Mouse (Mus musculus): Measurements from ENCODE around the gene BC051019. TPM values are rescaled to one million over a fixed set of nuclear protein-coding genes. Genes with fewer than 3 reads are reported as not detected.

Gene BC051019
- polyA plus RNA-seq, 1 experiment from 2014 or later: 0.25 TPM

DNA sequence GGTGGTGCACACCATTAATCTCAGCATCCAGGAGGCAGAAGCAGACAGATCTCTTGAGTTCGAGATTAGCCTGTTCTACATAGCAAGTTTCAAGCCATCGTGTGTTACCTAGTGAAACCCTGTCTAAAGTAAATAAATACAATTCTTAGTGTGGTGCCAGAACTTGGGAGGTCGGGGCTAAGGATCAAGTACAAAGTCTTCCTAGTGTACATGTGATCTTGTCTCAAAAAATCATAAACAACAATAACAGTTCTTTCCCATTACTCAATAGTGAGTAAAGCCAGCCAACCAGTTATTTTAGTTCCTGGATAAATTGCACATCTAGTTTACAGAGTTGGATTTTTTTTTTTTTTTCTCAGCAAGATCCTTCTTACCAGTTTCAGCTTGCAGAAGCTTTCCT is 19.2 kb downstream of the BC051019 start:
- Histone ChIP-seq H3K4me1 (peaks cover 32% of the 10 kb centered on the region), H3K9me3 (no peaks in the 10 kb centered on the region), H3K27ac (no peak overlapping the region), H3K9ac (no peak overlapping the region), H3K4me2 (peak overlapping the region; percentile 76), H3K36me3 (0 out of 2 replicates have a peak, but pooled peaks cover 4% of the 10 kb centered on the region), H3K4me3 (peak overlapping the region; percentile 68), H3K27me3 (no peaks in the 10 kb centered on the region)
- 65% methylated on average over 3 of the region's 3 CpGs for WGBS
- ATAC-seq (ENCODE audit: insufficient number of reproducible peaks, insufficient read depth, low FRiP score, low TSS enrichment, low read depth): no peak

DNA sequence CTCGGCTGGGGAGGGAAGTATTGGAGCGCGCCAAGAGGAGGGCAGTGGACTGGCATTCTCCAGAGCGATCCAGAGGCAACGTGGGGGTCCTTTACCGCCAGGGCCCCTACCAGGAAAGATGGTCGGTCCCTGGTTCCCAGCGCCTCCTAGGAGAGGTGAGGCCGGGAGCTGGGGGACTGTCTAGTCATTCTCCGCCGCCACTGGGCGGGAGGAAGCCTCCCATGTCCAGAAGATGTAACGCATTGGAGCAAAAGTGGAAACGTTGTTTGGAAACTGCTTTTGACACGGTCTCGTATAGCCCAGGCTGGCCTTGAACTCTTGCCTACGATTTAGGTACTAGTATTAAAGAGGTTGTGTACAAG is 19.7 kb downstream of the BC051019 start:
- WGBS: 2% methylated on average over 17 of the region's 17 CpGs
- peak overlapping the region; percentile 75 for H3K27ac ChIP-seq

DNA sequence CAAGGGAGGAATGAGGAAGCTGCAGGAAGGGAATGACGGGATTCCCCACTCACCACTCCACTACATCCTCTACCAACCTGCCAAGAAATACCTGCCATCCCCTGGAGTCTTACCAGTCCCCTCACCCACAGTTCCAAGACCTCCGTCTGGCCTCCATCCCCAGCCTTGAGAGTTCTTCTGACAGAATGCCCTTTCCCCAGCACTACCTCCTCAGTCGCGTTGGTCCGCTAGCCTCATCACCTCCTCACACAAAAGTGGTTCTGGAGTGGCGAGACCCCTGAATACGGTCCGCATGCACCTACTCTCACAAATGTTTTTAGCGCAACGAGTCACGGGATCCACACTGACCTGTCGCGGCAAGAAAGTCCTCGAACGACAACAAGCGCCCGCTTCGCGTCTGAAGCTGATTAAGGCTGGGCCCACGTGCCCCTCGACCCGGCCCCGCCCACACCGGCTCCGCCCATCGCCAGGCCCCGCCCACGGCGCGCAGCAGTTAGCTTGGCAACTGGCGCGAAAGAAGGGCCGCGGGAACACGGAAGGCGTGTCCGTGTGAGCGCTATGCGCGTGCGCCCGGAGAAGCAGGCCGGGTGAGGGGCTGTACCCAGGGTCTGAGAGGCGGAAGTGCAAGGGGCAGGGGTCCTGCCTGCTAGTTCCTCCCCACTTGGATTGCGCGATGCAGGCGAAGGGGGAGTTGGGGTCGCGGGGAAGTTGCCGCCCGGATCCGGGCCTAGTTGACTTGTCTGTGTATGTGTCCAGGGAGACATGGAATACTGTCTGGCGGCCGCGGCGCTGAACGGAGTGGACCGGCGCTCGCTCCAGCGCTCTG is 20.2 kb downstream of the BC051019 start, which contains the start of the genes St5 and Akip1:
St5 (minus strand) TSS at position 416 of the 826 bp plus-strand sequence.
Akip1 (plus strand) TSS at position 501 of the 826 bp plus-strand sequence.
- Histone ChIP-seq H3K4me3 (peak within 1 kb of the TSS; percentile 68), H3K4me2 (peak within 1 kb of the TSS; percentile 76), H3K9me3 (no peaks in the 10 kb centered on the region), H3K9ac (peak within 1 kb of the TSS; percentile 77), H3K36me3 (no peaks in the 10 kb centered on the region), H3K27me3 (no peaks in the 10 kb centered on the region), H3K4me1 (peaks cover 25% of the 10 kb centered on the region), H3K27ac (peak within 1 kb of the TSS; percentile 75)
- peak; percentile 96 for ATAC-seq (ENCODE audit: insufficient number of reproducible peaks, insufficient read depth, low FRiP score, low TSS enrichment, low read depth)
- 1% methylated on average over 61 of the region's 61 CpGs for WGBS

More for the DNA sequence above, 19.7 kb downstream of the BC051019 start:
- peak overlapping the region; percentile 68 for H3K4me3 ChIP-seq
- ATAC-seq (ENCODE audit: insufficient number of reproducible peaks, insufficient read depth, low FRiP score, low TSS enrichment, low read depth): no peak; the same call in 1 of the 2 replicates
- H3K4me1 ChIP-seq: peaks cover 30% of the 10 kb centered on the region
- 0 out of 2 replicates have a peak, but pooled peaks cover 2% of the 10 kb centered on the region for H3K36me3 ChIP-seq
- no peaks in the 10 kb centered on the region for H3K27me3 ChIP-seq
- H3K4me2 ChIP-seq: peak overlapping the region; percentile 76
- peak overlapping the region; percentile 77 for H3K9ac ChIP-seq
- no peaks in the 10 kb centered on the region for H3K9me3 ChIP-seq

DNA sequence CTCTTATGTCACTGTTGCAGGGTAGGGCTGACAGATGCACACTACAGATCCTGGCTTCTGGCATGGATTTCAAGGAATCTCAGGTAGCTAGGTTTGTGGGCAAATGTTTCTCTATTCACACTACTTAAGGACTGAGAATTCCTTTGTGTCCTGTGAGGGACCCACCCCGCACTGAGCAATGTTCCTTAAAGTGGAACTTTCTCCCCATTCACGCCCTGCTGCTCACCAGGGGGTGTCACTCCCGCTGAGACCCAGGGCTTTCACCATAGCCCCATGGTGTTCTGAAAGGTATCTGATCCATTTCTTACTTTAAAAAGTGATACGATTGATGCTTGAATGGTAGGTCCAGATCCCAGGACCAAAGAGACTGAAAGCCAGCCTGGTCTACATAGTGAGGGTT is 20.9 kb downstream of the BC051019 start:
- Histone ChIP-seq H3K4me2 (peak overlapping the region; percentile 76), H3K4me1 (peaks cover 22% of the 10 kb centered on the region), H3K27ac (no peak overlapping the region), H3K36me3 (no peaks in the 10 kb centered on the region), H3K9ac (peak overlapping the region; percentile 77; the same call in 1 of the 2 replicates), H3K27me3 (no peaks in the 10 kb centered on the region), H3K4me3 (peak overlapping the region; percentile 68), H3K9me3 (no peaks in the 10 kb centered on the region)
- ATAC-seq (ENCODE audit: insufficient number of reproducible peaks, insufficient read depth, low FRiP score, low TSS enrichment, low read depth): no peak
- WGBS: 44% methylated on average over 4 of the region's 4 CpGs

DNA sequence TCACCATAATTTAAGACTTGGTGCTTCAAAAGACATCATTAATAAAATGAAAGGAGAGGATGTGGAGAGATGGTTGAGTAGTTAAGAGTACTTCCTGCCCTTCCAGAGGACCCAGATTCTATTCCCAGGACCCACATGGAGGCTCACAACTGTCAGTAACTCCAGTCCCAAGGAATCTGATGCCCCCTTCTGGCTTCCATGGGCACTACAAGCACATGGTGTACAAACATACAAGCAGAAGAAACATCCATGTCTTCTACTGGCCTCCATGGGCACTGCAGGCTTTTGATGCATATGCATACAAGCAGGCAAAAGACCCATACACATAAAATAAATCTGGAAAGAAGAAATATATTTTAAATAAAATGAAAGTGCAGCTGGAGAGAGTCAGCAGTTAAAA is 23.4 kb downstream of the BC051019 start:
- H3K4me3 ChIP-seq: no peak overlapping the region
- no peak overlapping the region for H3K9ac ChIP-seq

DNA sequence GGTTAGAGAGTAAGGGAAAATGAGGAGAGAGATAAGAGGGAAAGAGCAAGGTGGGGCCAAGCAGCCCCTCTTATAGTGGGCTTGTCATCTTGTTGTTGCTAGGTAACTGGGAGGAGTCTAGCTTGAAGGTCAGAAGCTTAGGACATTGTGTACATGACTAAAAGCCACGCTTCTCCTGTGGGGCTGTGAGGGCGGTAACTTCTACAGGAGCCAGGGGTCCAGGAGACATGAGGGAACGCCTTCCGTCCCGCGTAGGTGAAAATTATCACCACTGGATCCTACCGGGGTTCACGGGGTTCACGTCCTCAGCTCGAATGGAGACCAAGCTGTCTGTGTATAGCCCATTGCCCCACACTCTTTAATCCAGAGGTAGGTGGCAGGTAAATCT is 28.3 kb downstream of the BC051019 start:
- no peaks in the 10 kb centered on the region for H3K36me3 ChIP-seq
- H3K4me1 ChIP-seq: no peaks in the 10 kb centered on the region
- no peak overlapping the region for H3K9ac ChIP-seq
- ATAC-seq (ENCODE audit: insufficient number of reproducible peaks, insufficient read depth, low FRiP score, low TSS enrichment, low read depth): no peak
- WGBS: 91% methylated on average over 10 of the region's 10 CpGs
- H3K4me3 ChIP-seq: no peak overlapping the region
- no peak overlapping the region for H3K4me2 ChIP-seq
- no peaks in the 10 kb centered on the region for H3K27me3 ChIP-seq
- no peaks in the 10 kb centered on the region for H3K9me3 ChIP-seq
- H3K27ac ChIP-seq: no peak overlapping the region

More for the DNA sequence above, 23.4 kb downstream of the BC051019 start:
- ATAC-seq (ENCODE audit: insufficient number of reproducible peaks, insufficient read depth, low FRiP score, low TSS enrichment, low read depth): no peak
- H3K4me1 ChIP-seq: peaks cover 14% of the 10 kb centered on the region
- no peak overlapping the region for H3K4me2 ChIP-seq
- no peaks in the 10 kb centered on the region for H3K36me3 ChIP-seq
- no peak overlapping the region for H3K27ac ChIP-seq
- no peaks in the 10 kb centered on the region for H3K27me3 ChIP-seq
- no peaks in the 10 kb centered on the region for H3K9me3 ChIP-seq

DNA sequence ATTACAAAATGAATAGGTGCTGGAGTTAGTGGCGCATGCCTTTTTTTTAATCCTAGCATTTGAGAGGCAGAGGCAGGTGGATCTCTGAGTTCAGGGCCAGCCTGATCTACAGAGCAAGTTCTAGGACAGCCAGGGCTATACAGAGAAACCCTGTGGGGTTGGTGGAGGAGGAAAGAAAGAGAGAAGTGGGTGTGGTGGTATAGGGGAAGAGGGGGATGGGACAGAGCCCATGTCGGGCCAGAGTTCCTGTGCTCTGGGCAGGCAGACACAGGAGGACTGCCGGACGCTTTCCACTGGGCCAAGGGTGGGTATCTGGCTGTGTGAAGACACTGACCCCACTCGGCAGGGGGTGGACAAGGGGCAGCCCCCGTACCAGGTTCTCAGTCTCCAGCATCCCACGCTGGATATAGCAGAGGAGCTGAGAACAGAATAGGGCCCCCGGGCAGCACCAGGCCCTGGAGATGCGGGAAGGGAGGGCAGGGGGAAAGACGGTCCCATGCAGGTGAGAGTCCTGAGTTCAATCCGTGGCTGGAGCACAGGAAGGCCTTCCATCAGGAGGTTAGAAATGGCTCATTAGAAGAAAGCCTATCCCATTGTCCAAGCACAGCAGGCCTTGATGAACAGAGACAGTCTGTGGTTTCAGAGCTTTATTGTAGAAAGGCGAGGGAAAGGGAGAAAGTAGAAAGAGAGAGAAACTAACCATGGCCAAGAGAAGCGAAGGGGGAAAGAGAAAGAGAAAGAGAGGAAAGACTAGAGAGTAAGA is 28.9 kb downstream of the BC051019 start:
- H3K4me2 ChIP-seq: no peak overlapping the region
- 83% methylated on average over 13 of the region's 13 CpGs for WGBS
- H3K9ac ChIP-seq: no peak overlapping the region
- H3K9me3 ChIP-seq: no peaks in the 10 kb centered on the region
- H3K36me3 ChIP-seq: no peaks in the 10 kb centered on the region
- H3K27me3 ChIP-seq: no peaks in the 10 kb centered on the region
- no peaks in the 10 kb centered on the region for H3K4me1 ChIP-seq
- no peak for ATAC-seq (ENCODE audit: insufficient number of reproducible peaks, insufficient read depth, low FRiP score, low TSS enrichment, low read depth)
- no peak overlapping the region for H3K4me3 ChIP-seq
- H3K27ac ChIP-seq: no peak overlapping the region

DNA sequence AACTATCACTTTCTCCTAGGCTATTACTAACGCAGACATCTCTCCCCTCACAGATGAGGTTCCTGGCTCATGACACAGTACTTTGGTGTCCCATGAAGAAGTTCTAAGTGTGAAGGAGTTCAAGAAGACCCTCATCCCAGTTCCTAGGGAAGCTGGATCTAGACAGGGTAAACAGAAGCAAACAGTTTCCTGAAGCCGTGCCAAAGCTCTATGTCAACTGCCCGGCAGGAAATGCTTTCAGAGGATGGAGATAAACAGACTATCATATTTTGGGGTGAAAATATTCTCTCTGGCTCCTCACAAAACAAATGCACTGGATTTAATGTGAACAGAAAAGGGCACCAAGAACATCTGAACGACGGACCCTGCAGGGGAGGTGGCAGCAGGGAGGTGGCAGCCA is 32.7 kb downstream of the BC051019 start:
- no peak overlapping the region for H3K4me3 ChIP-seq
- no peaks in the 10 kb centered on the region for H3K9me3 ChIP-seq
- no peak overlapping the region for H3K4me2 ChIP-seq
- 89% methylated on average over 5 of the region's 5 CpGs for WGBS
- no peak overlapping the region for H3K9ac ChIP-seq
- H3K36me3 ChIP-seq: no peaks in the 10 kb centered on the region
- ATAC-seq (ENCODE audit: insufficient number of reproducible peaks, insufficient read depth, low FRiP score, low TSS enrichment, low read depth): no peak
- H3K4me1 ChIP-seq: peaks cover 18% of the 10 kb centered on the region
- no peaks in the 10 kb centered on the region for H3K27me3 ChIP-seq
- no peak overlapping the region for H3K27ac ChIP-seq

DNA sequence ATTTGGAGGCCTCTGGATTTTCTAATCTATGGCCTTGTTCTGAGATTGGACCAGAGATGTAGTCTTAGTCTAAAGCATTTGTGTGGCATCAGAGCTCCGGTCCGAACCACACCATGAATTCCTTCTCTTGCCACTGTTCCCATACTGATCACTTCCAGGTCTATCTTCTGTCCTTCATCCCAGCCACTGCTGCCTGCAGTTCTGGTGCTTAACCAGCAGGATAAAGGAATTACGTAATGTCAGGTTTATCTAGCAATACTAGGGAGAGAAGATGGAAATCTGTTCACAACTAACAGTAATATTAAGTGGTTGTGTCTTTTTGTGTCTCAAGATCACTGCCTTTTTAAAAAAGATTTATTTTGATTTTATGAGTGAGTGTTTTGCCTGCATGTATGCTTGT is 33.5 kb downstream of the BC051019 start:
- 77% methylated on average over 3 of the region's 3 CpGs for WGBS
- Histone ChIP-seq H3K4me1 (peaks cover 18% of the 10 kb centered on the region), H3K9ac (no peak overlapping the region), H3K27me3 (no peaks in the 10 kb centered on the region), H3K4me2 (no peak overlapping the region), H3K27ac (no peak overlapping the region), H3K4me3 (no peak overlapping the region), H3K36me3 (no peaks in the 10 kb centered on the region), H3K9me3 (no peaks in the 10 kb centered on the region)
- no peak for ATAC-seq (ENCODE audit: insufficient number of reproducible peaks, insufficient read depth, low FRiP score, low TSS enrichment, low read depth)

DNA sequence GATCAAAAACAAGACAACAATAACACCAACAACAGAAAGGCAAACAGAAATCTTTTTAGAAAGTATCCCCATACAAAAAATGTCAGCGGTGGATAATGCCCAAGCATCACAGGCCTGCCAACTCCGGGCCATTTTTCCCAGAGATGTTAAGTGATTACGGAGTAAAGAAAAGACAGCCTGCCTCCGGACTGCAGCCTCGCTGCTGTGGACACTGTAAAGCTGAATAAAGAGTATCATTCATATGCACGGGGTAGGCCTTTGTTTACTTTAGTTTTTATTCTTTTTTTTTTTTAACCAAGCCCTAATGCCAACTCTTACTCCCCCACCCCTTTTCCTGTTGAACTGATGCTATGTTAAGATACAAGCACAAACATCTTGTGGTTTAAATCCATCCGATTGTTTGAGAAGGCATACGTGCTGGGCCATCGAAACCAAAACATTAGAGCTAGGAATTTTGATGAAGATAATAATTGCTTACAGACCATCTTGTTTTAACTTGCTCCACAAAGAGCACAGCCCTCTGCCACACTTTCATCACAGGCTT is 37.0 kb downstream of the BC051019 start:
- Histone ChIP-seq H3K27ac (peak overlapping the region; percentile 66), H3K4me2 (no peak overlapping the region; the same call in 1 of the 2 replicates), H3K4me1 (peaks cover 18% of the 10 kb centered on the region), H3K36me3 (no peaks in the 10 kb centered on the region), H3K27me3 (no peaks in the 10 kb centered on the region), H3K9ac (no peak overlapping the region), H3K9me3 (0 out of 2 replicates have a peak, but pooled peaks cover 3% of the 10 kb centered on the region), H3K4me3 (no peak overlapping the region)
- no peak for ATAC-seq (ENCODE audit: insufficient number of reproducible peaks, insufficient read depth, low FRiP score, low TSS enrichment, low read depth)
- 19% methylated on average over 9 of the region's 9 CpGs for WGBS

DNA sequence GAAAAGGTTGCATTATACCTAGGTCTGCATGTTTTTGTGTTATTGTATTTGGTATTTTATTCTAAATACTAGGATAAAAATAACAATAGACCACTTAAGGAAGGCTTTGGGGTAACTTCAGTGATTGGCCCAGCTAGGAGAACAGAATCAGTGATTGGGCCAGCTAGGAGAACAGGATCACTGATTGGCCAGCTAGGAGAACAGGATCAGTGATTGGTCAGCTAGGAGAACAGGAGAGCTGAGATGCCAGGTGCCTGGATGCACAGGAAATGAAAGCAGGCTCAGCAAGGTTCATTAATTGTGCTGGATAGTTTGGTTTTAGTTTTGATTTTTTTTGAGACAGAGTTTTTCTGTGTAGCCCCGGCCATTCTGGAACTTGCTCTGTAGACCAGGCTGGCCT is 42.8 kb downstream of the BC051019 start:
- 92% methylated on average over 1 of the region's 1 CpGs for WGBS
- H3K4me3 ChIP-seq: no peak overlapping the region
- no peak overlapping the region for H3K9ac ChIP-seq
- no peak overlapping the region for H3K27ac ChIP-seq
- no peaks in the 10 kb centered on the region for H3K4me1 ChIP-seq
- H3K36me3 ChIP-seq: no peaks in the 10 kb centered on the region
- H3K4me2 ChIP-seq: no peak overlapping the region
- H3K27me3 ChIP-seq: no peaks in the 10 kb centered on the region
- 0 out of 2 replicates have a peak, but pooled peaks cover 3% of the 10 kb centered on the region for H3K9me3 ChIP-seq
- no peak for ATAC-seq (ENCODE audit: insufficient number of reproducible peaks, insufficient read depth, low FRiP score, low TSS enrichment, low read depth)
